Mouse (Mus musculus) midbrain, embryonic 13.5 days (tissue): Measurements from ENCODE around the gene Bach2. TPM values are rescaled to one million over a fixed set of nuclear protein-coding genes. Genes with fewer than 3 reads are reported as not detected.
A peak's percentile ranks its signal among the peaks of the same experiment; 100 is the strongest.

ENCODE experiments used
- ATAC-seq: fragments of 200-750 bp; cut with Nextera tagmentation; 2 replicates; pipeline ENCODE4 v1.8.0; 2017; ENCODE audit warnings: mild to moderate bottlenecking, moderate TSS enrichment, moderate library complexity
- H3K27ac ChIP-seq: fragments of 300-500 bp; sonication (generic); 2 replicates; pipeline ENCODE4 v1.5.1; 2015; ENCODE audit warnings: inconsistent platforms, mild to moderate bottlenecking, moderate library complexity
- H3K27me3 ChIP-seq: fragments of 300-500 bp; sonication (generic); 2 replicates; pipeline ENCODE4 v1.6.1; 2015; ENCODE audit warnings: mild to moderate bottlenecking, inconsistent platforms
- H3K36me3 ChIP-seq: fragments of 300-500 bp; sonication (generic); 2 replicates; pipeline ENCODE4 v1.6.1; 2015; ENCODE audit warnings: mild to moderate bottlenecking, inconsistent platforms
- H3K4me1 ChIP-seq: fragments of 300-500 bp; sonication (generic); replicated peaks from 2 replicates; pipeline ENCODE4 v1.6.1; 2015; ENCODE audit warnings: inconsistent platforms
- H3K4me2 ChIP-seq: fragments of 300-500 bp; sonication (generic); replicated peaks from 2 replicates; pipeline ENCODE4 v1.6.1; 2015; ENCODE audit warnings: moderate library complexity, mild to moderate bottlenecking, inconsistent platforms
- H3K4me3 ChIP-seq: fragments of 300-500 bp; sonication (generic); replicated peaks from 2 replicates; pipeline ENCODE4 v1.5.1; 2015; ENCODE audit warnings: mild to moderate bottlenecking, inconsistent platforms
- H3K9ac ChIP-seq: fragments of 300-500 bp; sonication (generic); replicated peaks from 2 replicates; pipeline ENCODE4 v1.6.1; 2015; ENCODE audit warnings: mild to moderate bottlenecking, inconsistent platforms
- H3K9me3 ChIP-seq: fragments of 300-500 bp; sonication (generic); 2 replicates; pipeline ENCODE4 v1.6.1; 2016; ENCODE audit warnings: mild to moderate bottlenecking, inconsistent platforms
- WGBS: fragments of 180-500 bp; shearing (Covaris S2); methylation state at CpG from one replicate; pipeline ENCODE4 v1.1.7; 2015; 5-methylcytosine and 5-hydroxymethylcytosine counted together
- polyA plus RNA-seq: library from polyadenylated mRNA; unstranded; fragments of >200 nt; fragmentation: Nextera tagmentation; extraction: Ambion mirVana; gene quantifications from 2 replicates; pipeline ENCODE4 v1.2.1, GENCODE M21; 2015

Bach2 gene
- polyA plus RNA-seq, 1 experiment from 2014 or later = 22.7 TPM

DNA sequence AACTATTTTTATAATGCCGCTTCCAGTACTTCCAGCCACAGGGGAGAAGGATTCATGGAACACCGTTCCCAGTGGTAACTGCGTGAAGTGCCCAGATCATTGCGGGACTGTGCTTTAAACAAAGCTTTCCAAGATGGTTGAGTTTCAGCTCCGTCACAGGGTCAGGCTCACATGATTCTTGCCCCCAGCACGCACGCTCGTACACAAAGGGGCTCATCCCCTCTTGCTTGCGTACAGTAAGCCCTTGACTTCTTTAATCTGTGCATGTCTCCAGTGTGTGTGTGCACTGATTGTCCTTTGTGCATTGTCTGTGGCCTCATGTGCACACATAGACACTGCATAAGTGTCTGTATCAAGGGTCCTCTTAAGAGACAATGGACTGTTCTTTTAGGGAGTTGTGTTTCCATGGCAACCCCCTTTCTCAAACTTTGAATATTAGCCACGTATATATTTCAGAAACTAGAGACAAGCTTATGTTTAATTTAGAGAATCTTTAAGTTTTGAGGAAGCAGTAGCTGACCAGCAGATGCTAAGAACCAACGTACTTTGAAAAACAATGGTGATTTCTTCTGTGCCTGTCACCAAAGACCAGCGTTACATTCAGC is 119.5 kb downstream of the Bach2 start:
- Histone ChIP-seq H3K9ac (0 out of 2 replicates have a peak overlapping the region, but pooled peaks have one; percentile 21), H3K9me3 (no peaks in the 10 kb centered on the region), H3K4me2 (peak overlapping the region; percentile 44), H3K27ac (peak overlapping the region; percentile 87), H3K27me3 (no peaks in the 10 kb centered on the region), H3K4me3 (no peak overlapping the region), H3K4me1 (peaks cover 55% of the 10 kb centered on the region), H3K36me3 (no peaks in the 10 kb centered on the region)
- peak; percentile 59 for ATAC-seq
- 39% methylated on average over 12 of the region's 12 CpGs for WGBS

DNA sequence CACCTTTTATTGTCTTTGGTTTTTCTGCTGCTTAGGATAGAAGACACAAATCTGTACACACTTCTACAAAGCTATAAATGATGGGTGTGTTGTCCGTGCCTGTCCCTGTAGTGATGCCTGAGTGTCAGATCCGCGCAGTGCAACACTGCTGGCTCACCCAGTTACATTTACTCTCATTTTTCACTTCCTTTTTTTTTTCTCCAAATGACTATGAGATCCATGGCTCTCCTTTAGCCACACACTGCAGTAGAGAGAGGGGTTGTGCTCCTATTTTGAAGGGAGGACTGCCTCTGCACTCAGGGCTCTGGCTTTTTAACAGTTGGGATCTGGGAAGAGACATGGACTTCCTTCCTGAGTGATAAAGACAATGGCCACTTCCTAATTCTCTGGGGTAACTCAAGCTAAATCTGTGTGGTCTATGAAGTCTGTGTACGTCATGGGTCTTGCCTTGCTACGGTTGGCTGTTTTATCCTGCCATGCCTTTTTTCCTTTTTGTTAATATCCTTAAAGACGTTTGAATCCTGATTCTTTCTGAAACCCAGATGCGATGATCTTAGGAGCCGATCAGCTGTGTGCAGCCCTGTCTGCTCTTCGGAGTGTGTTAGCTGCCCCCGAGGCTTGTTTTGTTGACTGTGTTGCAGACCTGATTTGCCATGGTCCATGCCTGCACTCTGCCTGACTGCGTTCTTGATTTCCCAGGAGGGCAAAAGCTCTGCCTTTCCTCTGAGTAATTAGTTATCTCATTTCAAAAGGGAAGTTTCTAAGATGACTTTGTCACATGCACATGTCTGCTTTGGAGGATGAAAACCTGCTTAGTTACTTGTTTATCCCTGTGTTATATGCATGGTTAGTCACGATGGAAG is 120.2 kb downstream of the Bach2 start:
- H3K27me3 ChIP-seq = no peaks in the 10 kb centered on the region
- 32% methylated on average over 12 of the region's 12 CpGs for WGBS
- peak; percentile 89 for ATAC-seq
- H3K4me3 ChIP-seq = 0 out of 2 replicates have a peak overlapping the region, but pooled peaks have one; percentile 1
- peak overlapping the region; percentile 25; the same call in 1 of the 2 replicates for H3K9ac ChIP-seq
- no peaks in the 10 kb centered on the region for H3K36me3 ChIP-seq
- H3K4me2 ChIP-seq = peak overlapping the region; percentile 44
- H3K4me1 ChIP-seq = peaks cover 55% of the 10 kb centered on the region
- H3K9me3 ChIP-seq = no peaks in the 10 kb centered on the region
- H3K27ac ChIP-seq = peak overlapping the region; percentile 87

DNA sequence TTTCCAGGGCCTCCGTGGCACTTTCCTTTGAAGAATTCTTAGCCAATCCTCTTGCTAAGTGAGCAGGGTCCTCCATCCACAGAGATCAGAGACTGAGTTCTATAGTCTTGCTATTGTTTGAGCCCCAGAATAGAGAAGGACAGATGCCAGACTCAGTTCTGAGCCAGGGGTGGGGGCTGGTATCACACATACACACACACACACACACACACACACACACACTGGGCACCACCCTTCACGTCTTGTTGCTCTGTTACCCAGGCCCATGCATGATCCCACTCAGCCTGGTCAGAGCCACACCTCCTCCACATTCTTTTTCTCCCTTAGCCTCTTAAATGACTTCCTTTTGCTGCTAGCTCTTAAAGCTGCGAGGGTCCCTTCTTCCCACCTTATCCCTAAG is 121.0 kb downstream of the Bach2 start:
- no peaks in the 10 kb centered on the region for H3K36me3 ChIP-seq
- peak; percentile 21; the same call in 1 of the 2 replicates for ATAC-seq
- H3K9ac ChIP-seq = no peak overlapping the region
- no peaks in the 10 kb centered on the region for H3K27me3 ChIP-seq
- no peak overlapping the region for H3K4me2 ChIP-seq
- H3K4me3 ChIP-seq = no peak overlapping the region
- H3K27ac ChIP-seq = peak overlapping the region; percentile 87
- 21% methylated on average over 3 of the region's 3 CpGs for WGBS
- peaks cover 55% of the 10 kb centered on the region for H3K4me1 ChIP-seq
- H3K9me3 ChIP-seq = no peaks in the 10 kb centered on the region

DNA sequence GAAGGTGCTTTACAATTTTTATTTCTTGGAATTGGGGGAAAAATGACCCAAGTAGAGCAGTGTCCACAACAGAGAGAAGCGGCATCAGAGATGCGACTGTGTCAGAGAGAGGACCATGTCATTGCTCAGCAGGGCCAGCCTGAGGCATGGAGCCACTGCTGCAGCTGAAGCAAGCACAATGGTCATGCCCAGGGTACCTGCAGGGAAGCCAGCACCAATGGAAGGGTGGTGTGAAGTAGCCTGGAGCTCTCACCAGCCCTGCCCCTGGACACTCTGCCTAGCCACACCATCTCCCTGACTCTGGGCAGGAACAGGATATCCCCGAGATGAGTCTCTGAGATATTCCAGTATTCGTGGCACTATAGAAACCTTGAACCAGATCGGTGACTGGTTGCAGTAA is 121.9 kb downstream of the Bach2 start:
- Histone ChIP-seq H3K4me2 (no peak overlapping the region), H3K9ac (no peak overlapping the region), H3K4me3 (no peak overlapping the region), H3K27me3 (no peaks in the 10 kb centered on the region), H3K36me3 (no peaks in the 10 kb centered on the region), H3K27ac (no peak overlapping the region), H3K9me3 (no peaks in the 10 kb centered on the region), H3K4me1 (peaks cover 57% of the 10 kb centered on the region)
- no peak for ATAC-seq
- 94% methylated on average over 5 of the region's 5 CpGs for WGBS

DNA sequence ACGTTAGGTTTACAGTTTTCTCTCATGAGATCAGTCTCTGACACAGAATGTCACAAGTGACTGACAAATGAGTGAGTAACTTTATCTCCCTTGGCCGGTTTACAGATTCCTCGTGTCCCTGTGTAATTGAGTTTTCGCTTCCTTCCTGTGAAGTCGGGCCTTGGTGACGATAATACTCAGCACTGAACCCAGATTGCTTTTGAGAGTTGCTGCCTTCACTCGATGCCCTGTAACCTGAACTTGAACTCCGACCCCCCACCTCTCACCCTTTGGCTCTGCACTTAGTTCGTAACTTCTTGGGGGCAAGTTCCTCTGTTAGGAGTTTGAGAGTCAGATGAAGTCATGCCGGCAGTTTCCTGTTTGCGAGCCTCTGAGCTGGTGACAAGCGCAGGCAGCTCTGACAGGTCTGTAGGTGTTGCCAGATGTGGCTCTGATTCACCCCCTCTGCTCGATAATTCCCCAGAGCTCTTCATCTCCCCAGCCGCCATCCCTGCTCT is 124.9 kb downstream of the Bach2 start:
- no peak overlapping the region for H3K27ac ChIP-seq
- no peak overlapping the region for H3K9ac ChIP-seq
- no peak overlapping the region for H3K4me2 ChIP-seq
- no peaks in the 10 kb centered on the region for H3K36me3 ChIP-seq
- no peak for ATAC-seq
- no peaks in the 10 kb centered on the region for H3K27me3 ChIP-seq
- no peaks in the 10 kb centered on the region for H3K9me3 ChIP-seq
- H3K4me1 ChIP-seq = peaks cover 54% of the 10 kb centered on the region
- 78% methylated on average over 14 of the region's 14 CpGs for WGBS
- no peak overlapping the region for H3K4me3 ChIP-seq

DNA sequence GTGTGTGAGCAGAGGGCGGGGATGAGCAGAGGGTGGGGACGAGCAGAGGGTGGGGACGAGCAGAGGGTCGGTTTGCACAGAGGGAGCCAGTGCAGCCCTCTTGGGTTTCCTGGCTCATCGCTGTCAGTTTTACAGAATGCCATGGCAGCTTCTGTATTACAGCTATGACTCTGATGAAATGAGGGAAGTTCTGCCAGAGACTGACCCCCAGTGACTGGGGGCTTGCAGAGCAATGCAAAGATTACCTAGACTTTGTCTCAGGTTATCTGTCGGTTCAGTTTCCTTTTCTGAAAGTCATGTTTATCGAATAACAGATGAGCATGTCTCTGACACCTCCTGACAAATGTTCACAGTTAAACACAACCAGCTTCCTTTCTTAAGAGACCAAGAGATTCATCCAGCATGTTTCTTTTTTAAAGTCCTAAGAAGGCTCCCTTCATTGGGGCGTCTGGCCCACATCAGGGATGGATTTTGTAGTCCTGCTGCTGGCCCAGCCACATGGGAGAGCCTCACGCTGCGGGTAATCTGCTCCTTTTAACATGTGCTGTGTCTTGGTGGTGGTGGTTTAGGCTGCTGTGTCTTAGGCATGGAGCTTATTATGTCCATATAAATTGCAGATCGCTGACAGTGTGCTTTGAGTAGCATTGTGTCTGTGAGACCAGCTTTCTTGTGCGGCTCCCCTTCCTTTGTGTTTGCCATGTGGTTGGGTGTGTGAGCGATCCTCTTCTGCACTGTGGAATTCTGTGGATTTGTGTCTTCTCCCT is 126.7 kb downstream of the Bach2 start:
- H3K36me3 ChIP-seq = no peaks in the 10 kb centered on the region
- no peaks in the 10 kb centered on the region for H3K9me3 ChIP-seq
- H3K27me3 ChIP-seq = no peaks in the 10 kb centered on the region
- ATAC-seq = peak; percentile 16; the same call in 1 of the 2 replicates
- no peak overlapping the region for H3K4me2 ChIP-seq
- WGBS = 39% methylated on average over 13 of the region's 13 CpGs
- peaks cover 53% of the 10 kb centered on the region for H3K4me1 ChIP-seq
- peak overlapping the region; percentile 59; the same call in 1 of the 2 replicates for H3K27ac ChIP-seq
- no peak overlapping the region for H3K4me3 ChIP-seq
- no peak overlapping the region for H3K9ac ChIP-seq

DNA sequence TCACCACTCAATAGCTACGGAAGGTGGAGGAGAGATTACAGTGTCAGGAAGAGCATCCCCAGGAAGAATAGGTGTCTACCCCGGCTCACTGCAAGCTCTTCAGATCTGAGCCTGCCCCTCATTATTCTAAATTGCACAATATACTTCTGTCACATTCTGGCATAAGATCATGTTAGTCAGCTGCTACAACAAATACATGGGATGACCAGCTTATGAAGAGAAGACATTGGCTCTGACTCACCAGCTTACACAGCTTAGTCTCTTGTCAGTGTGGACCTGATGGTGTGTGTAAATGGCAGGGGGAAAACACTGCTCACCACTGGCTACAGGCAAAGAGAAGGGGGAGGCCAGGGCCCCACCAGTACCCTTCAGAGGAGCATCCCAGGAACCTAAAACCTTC is 127.6 kb downstream of the Bach2 start:
- 64% methylated on average over 2 of the region's 2 CpGs for WGBS
- Histone ChIP-seq H3K27me3 (no peaks in the 10 kb centered on the region), H3K27ac (0 out of 2 replicates have a peak overlapping the region, but pooled peaks have one; percentile 59), H3K36me3 (no peaks in the 10 kb centered on the region), H3K4me2 (no peak overlapping the region), H3K4me3 (no peak overlapping the region), H3K9me3 (no peaks in the 10 kb centered on the region), H3K9ac (no peak overlapping the region), H3K4me1 (peaks cover 57% of the 10 kb centered on the region)
- ATAC-seq = no peak

DNA sequence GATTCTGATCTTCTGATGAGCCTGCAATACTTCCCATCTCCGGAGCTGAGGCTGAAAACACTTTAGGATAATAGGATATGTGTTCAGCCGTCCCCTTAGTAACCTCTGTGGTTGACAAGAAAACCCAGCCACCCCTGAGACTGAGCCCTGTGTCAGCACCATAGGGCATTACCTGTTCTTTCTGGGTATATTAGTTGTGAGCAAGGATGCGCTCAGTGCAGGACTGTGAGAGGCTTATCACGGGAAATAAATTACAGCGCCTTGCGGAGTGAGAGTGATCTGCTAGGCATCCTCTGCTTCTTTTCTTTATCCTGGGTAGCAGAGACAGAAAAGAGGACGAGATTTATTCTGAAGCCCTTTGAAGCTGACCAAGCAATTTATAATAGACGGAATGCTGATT is 129.7 kb downstream of the Bach2 start:
- peak overlapping the region; percentile 66 for H3K27ac ChIP-seq
- no peaks in the 10 kb centered on the region for H3K27me3 ChIP-seq
- H3K4me2 ChIP-seq = peak overlapping the region; percentile 23
- H3K4me3 ChIP-seq = no peak overlapping the region
- H3K9me3 ChIP-seq = no peaks in the 10 kb centered on the region
- no peaks in the 10 kb centered on the region for H3K36me3 ChIP-seq
- 0 out of 2 replicates have a peak overlapping the region, but pooled peaks have one; percentile 41 for H3K9ac ChIP-seq
- H3K4me1 ChIP-seq = peaks cover 77% of the 10 kb centered on the region
- peak; percentile 72 for ATAC-seq
- 25% methylated on average over 8 of the region's 8 CpGs for WGBS

DNA sequence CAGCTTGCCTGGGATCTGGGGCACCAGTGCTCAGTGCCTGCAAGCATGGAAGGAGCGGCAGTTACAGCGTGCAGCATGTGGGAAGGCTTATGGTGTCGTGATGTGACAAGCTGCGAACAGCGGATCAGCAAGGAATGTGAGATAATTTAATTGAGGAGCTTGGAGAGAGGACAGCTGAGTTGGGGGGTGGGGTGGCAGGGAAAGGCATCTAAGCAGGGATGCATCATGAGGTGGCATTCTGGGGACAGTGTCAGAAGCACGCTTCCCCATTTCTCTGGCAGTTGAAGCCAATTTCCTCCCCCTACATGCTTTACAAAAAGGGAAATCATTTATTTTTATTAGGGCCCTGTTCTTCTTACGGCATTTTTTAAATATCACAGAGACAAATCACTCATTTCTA is 134.5 kb downstream of the Bach2 start:
- no peaks in the 10 kb centered on the region for H3K27me3 ChIP-seq
- no peak overlapping the region for H3K4me2 ChIP-seq
- H3K9me3 ChIP-seq = no peaks in the 10 kb centered on the region
- peak; percentile 57 for ATAC-seq
- H3K4me3 ChIP-seq = no peak overlapping the region
- 39% methylated on average over 7 of the region's 7 CpGs for WGBS
- peaks cover 76% of the 10 kb centered on the region for H3K4me1 ChIP-seq
- H3K27ac ChIP-seq = peak overlapping the region; percentile 75
- H3K9ac ChIP-seq = peak overlapping the region; percentile 32; the same call in 1 of the 2 replicates
- H3K36me3 ChIP-seq = no peaks in the 10 kb centered on the region

DNA sequence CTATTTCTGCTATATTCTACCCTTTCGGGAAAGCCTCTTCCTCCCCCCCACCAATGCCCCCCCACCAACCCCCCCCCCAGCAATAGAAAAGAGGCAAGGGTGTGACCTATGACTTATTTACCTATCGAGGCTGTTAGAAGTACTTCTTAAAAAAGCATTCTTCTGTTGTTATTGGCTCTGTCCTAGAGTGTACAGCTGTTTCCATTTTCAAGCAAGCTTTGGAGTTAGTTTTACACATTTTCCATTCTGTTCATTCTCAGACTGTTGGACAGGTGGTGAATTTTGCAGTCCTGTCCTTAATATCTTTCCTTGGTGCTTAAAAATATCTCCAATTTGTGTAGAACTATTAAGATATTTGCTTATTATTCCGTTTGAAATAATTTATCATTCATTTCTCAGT is 134.9 kb downstream of the Bach2 start:
- no peak overlapping the region for H3K4me3 ChIP-seq
- no peak overlapping the region for H3K4me2 ChIP-seq
- no peak overlapping the region for H3K9ac ChIP-seq
- no peaks in the 10 kb centered on the region for H3K27me3 ChIP-seq
- H3K27ac ChIP-seq = no peak overlapping the region
- no peak for ATAC-seq
- H3K4me1 ChIP-seq = peaks cover 71% of the 10 kb centered on the region
- H3K36me3 ChIP-seq = no peaks in the 10 kb centered on the region
- 67% methylated on average over 3 of the region's 3 CpGs for WGBS
- H3K9me3 ChIP-seq = no peaks in the 10 kb centered on the region

DNA sequence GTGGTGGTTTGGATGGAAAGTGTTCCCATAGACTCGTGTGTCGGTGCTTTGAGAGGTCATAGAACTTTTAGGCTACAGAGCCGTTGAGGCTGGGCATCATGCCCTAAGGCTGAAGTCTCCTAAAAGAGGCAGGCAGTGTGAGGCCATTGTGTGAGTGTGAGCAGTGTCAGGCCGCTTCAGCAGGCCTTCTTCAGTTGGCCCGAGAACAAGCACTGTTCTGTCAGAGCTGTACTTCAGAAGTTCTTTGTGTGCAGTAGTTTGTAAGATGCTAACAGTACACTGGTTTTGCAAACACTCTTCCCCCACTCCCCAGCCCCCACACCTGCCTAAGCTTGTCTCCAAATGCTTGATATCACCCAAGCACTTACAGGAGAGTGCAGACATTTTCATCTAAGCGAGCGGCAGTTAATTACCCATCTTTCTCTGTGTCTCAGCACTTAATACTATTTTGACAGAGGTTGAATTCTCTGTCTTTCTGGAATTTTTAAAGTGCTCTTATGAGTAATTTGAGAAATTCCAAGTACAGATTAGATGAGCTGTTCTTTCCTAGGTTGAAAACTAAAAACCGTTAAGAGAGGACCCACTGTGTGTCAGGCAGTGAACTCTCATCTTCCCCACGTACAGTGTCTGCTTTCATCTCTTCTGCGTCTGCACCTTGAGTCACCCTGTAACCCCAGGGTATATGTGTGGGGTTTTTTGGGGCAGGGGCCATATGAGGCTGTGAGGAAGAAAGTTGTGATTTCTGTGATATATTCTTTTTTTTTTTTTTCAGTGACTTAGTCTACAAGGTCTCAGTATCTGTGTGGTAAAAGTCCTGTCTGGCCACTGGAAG is 136.4 kb downstream of the Bach2 start:
- WGBS = 69% methylated on average over 10 of the region's 10 CpGs
- peaks cover 57% of the 10 kb centered on the region for H3K4me1 ChIP-seq
- no peaks in the 10 kb centered on the region for H3K27me3 ChIP-seq
- H3K9me3 ChIP-seq = no peaks in the 10 kb centered on the region
- H3K4me3 ChIP-seq = no peak overlapping the region
- H3K36me3 ChIP-seq = no peaks in the 10 kb centered on the region
- peak; percentile 41; the same call in 1 of the 2 replicates for ATAC-seq
- H3K27ac ChIP-seq = no peak overlapping the region
- H3K9ac ChIP-seq = no peak overlapping the region
- no peak overlapping the region for H3K4me2 ChIP-seq
